Mouse (Mus musculus) heart, adult 2 months (tissue): ENCODE measurements around the gene Prrt3. TPM values are rescaled to one million over a fixed set of nuclear protein-coding genes. Genes with fewer than 3 reads are reported as not detected.
A peak's percentile ranks its signal among the peaks of the same experiment; 100 is the strongest.

Source experiments
- DNase-seq, 2 experiments: peaks; one replicate each; pipeline ENCODE4 v3.0.0; 2021
- H3K27ac ChIP-seq: fragments of 200-600 bp; 2 replicates; pipeline ENCODE4 v1.8.1; 2022
- H3K27me3 ChIP-seq: fragments of 200-500 bp; 2 replicates; pipeline ENCODE4 v1.6.1; 2012; ENCODE audit warnings: mild to moderate bottlenecking, low read length, inconsistent platforms, mixed read lengths; ENCODE audit not compliant: control insufficient read depth, insufficient read depth
- H3K36me3 ChIP-seq: fragments of 200-500 bp; 2 replicates; pipeline ENCODE4 v1.6.1; 2012; ENCODE audit warnings: low read length, inconsistent platforms; ENCODE audit not compliant: control insufficient read depth, insufficient read depth
- H3K4me1 ChIP-seq: fragments of 200-500 bp; 2 replicates; pipeline ENCODE4 v1.6.1; 2011; ENCODE audit warnings: low read length; ENCODE audit not compliant: control insufficient read depth, insufficient read depth
- H3K4me3 ChIP-seq: fragments of 200-600 bp; 2 replicates; pipeline ENCODE4 v1.8.1; 2022
- H3K79me2 ChIP-seq: fragments of 200-500 bp; replicated peaks from 2 replicates; pipeline ENCODE4 v1.6.1; 2012; ENCODE audit warnings: mild to moderate bottlenecking, inconsistent platforms, low read length, moderate library complexity, mixed read lengths; ENCODE audit not compliant: control insufficient read depth, insufficient read depth
- H3K9ac ChIP-seq: fragments of 200-500 bp; 2 replicates; pipeline ENCODE4 v1.6.1; 2012; ENCODE audit warnings: low read depth, mild to moderate bottlenecking, control low read depth, inconsistent platforms, low read length, mixed read lengths
- CTCF ChIP-seq: fragments of 200-600 bp; IDR thresholded peaks from 2 replicates; pipeline ENCODE4 v1.8.1; 2022; ENCODE audit warnings: antibody characterized with exemption, mild to moderate bottlenecking, moderate library complexity
- EP300 ChIP-seq: fragments of 200-500 bp; IDR thresholded peaks from 2 replicates; pipeline ENCODE4 v1.6.1; 2011; ENCODE audit warnings: low read depth, low read length, control low read depth; ENCODE audit not compliant: insufficient read depth
- POLR2A ChIP-seq: fragments of 200-500 bp; IDR thresholded peaks from 2 replicates; pipeline ENCODE4 v1.6.1; 2011; ENCODE audit warnings: mild to moderate bottlenecking, low read depth, low read length, control low read depth; ENCODE audit not compliant: insufficient read depth
- WGBS: fragments of 180-500 bp; shearing (Covaris S2); methylation state at CpG from one replicate; pipeline ENCODE4 v1.1.7; 2018; 5-methylcytosine and 5-hydroxymethylcytosine counted together
- intact Hi-C: fragments of 180-260 bp; cut with DNase I; formaldehyde crosslinking; loops from one replicate; pipeline ENCODE4 v1.15.1; 2025
- polyA plus RNA-seq: library from polyadenylated mRNA; depleted of rRNA; stranded (reverse); fragments of >200 nt; gene quantifications from 2 replicates; pipeline ENCODE4 v1.2.3, GENCODE M21; 2012
- total RNA-seq, 2 experiments: library from RNA; stranded (reverse); gene quantifications; 2 replicates each; pipeline ENCODE4 v1.2.3; 2021

The Prrt3 gene
- total and polyA plus RNA-seq, 3 experiments, result not detected

- no peak overlapping the region for H3K4me3 ChIP-seq
- intact Hi-C loops, result no loop called here
- no peaks in the 10 kb centered on the region; the same call in 1 of the 2 replicates for H3K4me1 ChIP-seq
- no peaks in the 10 kb centered on the region for H3K79me2 ChIP-seq
- TF ChIP-seq POLR2A, result no peak
- no peak for TF ChIP-seq EP300
- TF ChIP-seq CTCF, result no peak
- H3K36me3 ChIP-seq, result no peaks in the 10 kb centered on the region
- 56% methylated on average over 7 of the region's 7 CpGs for WGBS
- H3K27me3 ChIP-seq, result no peaks in the 10 kb centered on the region
- DNase-seq, result no peak
- H3K27ac ChIP-seq, result no peak overlapping the region
- H3K9ac ChIP-seq, result no peak overlapping the region
These were observed 24.4 kb downstream of the Prrt3 start for GRCm38 (mm10) chr6:113477353-113477752.

GRCm38 (mm10) chr6:113473715-113474114, 28.0 kb downstream of the Prrt3 start:
- Histone ChIP-seq H3K79me2 (no peaks in the 10 kb centered on the region), H3K27ac (no peak overlapping the region), H3K4me3 (no peak overlapping the region), H3K9ac (no peak overlapping the region), H3K4me1 (peaks cover 9% of the 10 kb centered on the region), H3K36me3 (no peaks in the 10 kb centered on the region), H3K27me3 (no peaks in the 10 kb centered on the region)
- DNase-seq, result no peak
- intact Hi-C loops, result no loop called here
- no peak for TF ChIP-seq CTCF
- no peak for TF ChIP-seq EP300
- TF ChIP-seq POLR2A, result no peak
- WGBS, result 84% methylated on average over 6 of the region's 6 CpGs

- WGBS, result 79% methylated on average over 2 of the region's 2 CpGs
These were observed 28.5 kb downstream of the Prrt3 start for GRCm38 (mm10) chr6:113473246-113473645.

GRCm38 (mm10) chr6:113472061-113472460, 29.7 kb downstream of the Prrt3 start:
- H3K4me1 ChIP-seq, result peaks cover 9% of the 10 kb centered on the region
- H3K36me3 ChIP-seq, result no peaks in the 10 kb centered on the region
- H3K27ac ChIP-seq, result peak overlapping the region; percentile 84
- no peak for DNase-seq
- WGBS, result 83% methylated on average over 10 of the region's 10 CpGs
- TF ChIP-seq CTCF, result no peak
- no peak for TF ChIP-seq POLR2A
- TF ChIP-seq EP300, result no peak
- peak overlapping the region; percentile 52; the same call in 1 of the 2 replicates for H3K4me3 ChIP-seq
- intact Hi-C loops, result no loop called here
- no peak overlapping the region for H3K9ac ChIP-seq
- no peaks in the 10 kb centered on the region for H3K79me2 ChIP-seq
- no peaks in the 10 kb centered on the region for H3K27me3 ChIP-seq

More at GRCm38 (mm10) chr6:113473246-113473645, 28.5 kb downstream of the Prrt3 start:
- Histone ChIP-seq H3K4me1 (peaks cover 9% of the 10 kb centered on the region), H3K9ac (no peak overlapping the region), H3K36me3 (no peaks in the 10 kb centered on the region), H3K79me2 (no peaks in the 10 kb centered on the region), H3K27ac (no peak overlapping the region), H3K4me3 (no peak overlapping the region), H3K27me3 (no peaks in the 10 kb centered on the region)
- intact Hi-C loops, result no loop called here
- TF ChIP-seq CTCF, result no peak
- TF ChIP-seq EP300, result no peak
- TF ChIP-seq POLR2A, result no peak
- no peak for DNase-seq

GRCm38 (mm10) chr6:113471297-113471936, 30.3 kb downstream of the Prrt3 start, which contains the start of gene Il17rc:
TSS of gene Il17rc (plus strand) at chr6:113471427.
- 11% methylated on average over 12 of the region's 12 CpGs for WGBS
- intact Hi-C loops, result no loop called here
- Histone ChIP-seq H3K4me1 (peaks cover 9% of the 10 kb centered on the region), H3K9ac (peak within 1 kb of the TSS; percentile 66), H3K79me2 (no peaks in the 10 kb centered on the region), H3K27ac (peak within 1 kb of the TSS; percentile 84), H3K36me3 (no peaks in the 10 kb centered on the region), H3K27me3 (no peaks in the 10 kb centered on the region), H3K4me3 (peak within 1 kb of the TSS; percentile 52)
- TF ChIP-seq POLR2A (peak; percentile 84), EP300 (no peak), CTCF (no peak)
- DNase-seq, result peak; percentile 75 to 81

- WGBS, result 1% methylated on average over 31 of the region's 31 CpGs
- intact Hi-C loops, result loop anchor here (2.0 to 5.0 kb wide), 3 partner anchors 137 to 431 kb away; no protein-coding TSS in a partner anchor
- TF ChIP-seq POLR2A (no peak), EP300 (no peak), CTCF (peak; percentile 65)
- Histone ChIP-seq H3K79me2 (no peaks in the 10 kb centered on the region), H3K27ac (no peak overlapping the region), H3K27me3 (no peaks in the 10 kb centered on the region), H3K9ac (peak overlapping the region; percentile 66), H3K36me3 (no peaks in the 10 kb centered on the region), H3K4me1 (peaks cover 9% of the 10 kb centered on the region), H3K4me3 (peak overlapping the region; percentile 53)
- peak; percentile 79 to 86 for DNase-seq
These were observed 32.3 kb downstream of the Prrt3 start for GRCm38 (mm10) chr6:113469432-113469831.
